Mouse (Mus musculus) midbrain, embryonic 15.5 days (tissue): Measurements from ENCODE around the gene Nfia. TPM values are rescaled to one million over a fixed set of nuclear protein-coding genes. Genes with fewer than 3 reads are reported as not detected.

Experiments used
- ATAC-seq: fragments of 200-750 bp; cut with Nextera tagmentation; replicated peaks from 2 replicates; pipeline ENCODE4 v1.8.0; 2017; ENCODE audit warnings: moderate TSS enrichment
- H3K27ac ChIP-seq: fragments of 300-500 bp; sonication (generic); 2 replicates; pipeline ENCODE4 v1.5.1; 2015; ENCODE audit warnings: mild to moderate bottlenecking, inconsistent platforms
- H3K27me3 ChIP-seq: fragments of 300-500 bp; sonication (generic); replicated peaks from 2 replicates; pipeline ENCODE4 v1.6.1; 2015; ENCODE audit warnings: inconsistent platforms
- H3K36me3 ChIP-seq: fragments of 300-500 bp; sonication (generic); replicated peaks from 2 replicates; pipeline ENCODE4 v1.6.1; 2015; ENCODE audit warnings: inconsistent platforms
- H3K4me1 ChIP-seq: fragments of 300-500 bp; sonication (generic); 2 replicates; pipeline ENCODE4 v1.6.1; 2015; ENCODE audit warnings: inconsistent platforms
- H3K4me2 ChIP-seq: fragments of 300-500 bp; sonication (generic); 2 replicates; pipeline ENCODE4 v1.6.1; 2015; ENCODE audit warnings: inconsistent platforms, mild to moderate bottlenecking, moderate library complexity
- H3K4me3 ChIP-seq: fragments of 300-500 bp; sonication (generic); 2 replicates; pipeline ENCODE4 v1.5.1; 2015; ENCODE audit warnings: mild to moderate bottlenecking, inconsistent platforms
- H3K9ac ChIP-seq: fragments of 300-500 bp; sonication (generic); 2 replicates; pipeline ENCODE4 v1.6.1; 2015; ENCODE audit warnings: mild to moderate bottlenecking, inconsistent platforms
- H3K9me3 ChIP-seq: fragments of 300-500 bp; sonication (generic); 2 replicates; pipeline ENCODE4 v1.6.1; 2016; ENCODE audit warnings: inconsistent platforms
- WGBS: fragments of 180-500 bp; shearing (Covaris S2); methylation state at CpG from one replicate; pipeline ENCODE4 v1.1.7; 2015; ENCODE audit warnings: mixed read lengths; 5-methylcytosine and 5-hydroxymethylcytosine counted together
- polyA plus RNA-seq: library from polyadenylated mRNA; unstranded; fragments of >200 nt; fragmentation: Nextera tagmentation; extraction: Ambion mirVana; gene quantifications from 2 replicates; pipeline ENCODE4 v1.2.1, GENCODE M21; 2015

The Nfia gene
- polyA plus RNA-seq, 1 experiment from 2014 or later = 26.5 TPM

DNA sequence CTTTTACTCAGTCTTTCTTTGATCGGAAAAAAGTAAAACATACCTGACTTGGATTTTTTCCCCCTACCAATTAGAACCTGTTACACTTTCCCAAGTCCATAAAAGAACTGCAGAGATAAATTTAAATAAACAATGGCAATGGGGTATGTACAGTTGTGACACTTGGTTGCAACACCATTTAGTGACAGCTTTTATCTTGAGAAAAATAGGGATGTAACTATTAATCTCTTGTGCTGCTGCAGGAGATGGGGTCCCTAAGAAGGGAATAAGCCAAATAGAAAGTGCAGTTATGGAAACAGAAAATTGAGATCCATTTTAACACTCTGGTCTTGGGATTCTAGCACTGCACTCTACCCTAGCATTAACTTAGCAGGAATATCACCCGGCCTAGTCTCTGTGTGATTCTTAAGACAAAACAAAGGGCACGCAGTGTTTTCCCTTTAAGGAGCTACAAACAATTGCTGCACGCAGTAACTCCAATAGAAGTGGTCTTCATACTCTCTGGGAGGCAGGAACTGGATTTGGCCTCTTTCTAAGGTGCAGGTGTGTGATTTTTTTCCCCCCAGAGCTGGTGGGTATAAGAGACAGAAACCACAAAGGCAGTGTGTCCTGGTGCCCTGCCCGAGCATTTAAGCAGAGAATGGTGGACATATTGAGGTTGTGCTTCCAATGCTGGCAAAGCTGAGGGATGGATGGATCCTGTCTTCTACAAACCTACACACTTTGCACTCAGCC, 20.1 kb upstream of the Nfia start:
- no peak for ATAC-seq
- Histone ChIP-seq H3K9me3 (no peaks in the 10 kb centered on the region), H3K4me2 (peak overlapping the region; percentile 60), H3K9ac (no peak overlapping the region), H3K27ac (no peak overlapping the region), H3K4me1 (peaks cover 19% of the 10 kb centered on the region), H3K27me3 (peaks cover 68% of the 10 kb centered on the region), H3K36me3 (no peaks in the 10 kb centered on the region), H3K4me3 (peak overlapping the region; percentile 32; the same call in 1 of the 2 replicates)
- WGBS = 24% methylated on average over 5 of the region's 5 CpGs

DNA sequence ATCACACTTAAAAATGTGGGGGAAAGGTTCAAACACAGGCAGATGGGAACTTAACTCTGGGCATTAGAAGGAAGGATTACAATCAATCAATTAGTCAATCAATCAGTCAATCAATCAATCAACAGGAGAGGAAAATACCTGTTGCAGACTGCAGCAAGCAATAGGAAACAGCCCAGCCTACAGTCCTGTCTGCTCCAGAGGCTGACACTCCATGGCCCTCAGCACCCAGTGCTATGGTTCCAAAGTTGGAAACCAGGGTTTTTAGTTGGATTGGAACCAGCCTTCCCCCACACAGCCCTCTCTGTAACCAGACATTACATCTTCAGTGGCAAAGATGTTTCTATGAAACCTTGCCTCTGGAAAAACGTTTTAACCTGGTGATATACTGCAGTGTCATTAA, 19.0 kb upstream of the Nfia start:
- Histone ChIP-seq H3K4me3 (no peak overlapping the region), H3K9ac (no peak overlapping the region), H3K27ac (no peak overlapping the region), H3K36me3 (no peaks in the 10 kb centered on the region), H3K4me1 (peaks cover 23% of the 10 kb centered on the region), H3K9me3 (no peaks in the 10 kb centered on the region), H3K27me3 (peaks cover 68% of the 10 kb centered on the region), H3K4me2 (no peak overlapping the region)
- no peak for ATAC-seq
- 16% methylated on average over 1 of the region's 1 CpGs for WGBS

DNA sequence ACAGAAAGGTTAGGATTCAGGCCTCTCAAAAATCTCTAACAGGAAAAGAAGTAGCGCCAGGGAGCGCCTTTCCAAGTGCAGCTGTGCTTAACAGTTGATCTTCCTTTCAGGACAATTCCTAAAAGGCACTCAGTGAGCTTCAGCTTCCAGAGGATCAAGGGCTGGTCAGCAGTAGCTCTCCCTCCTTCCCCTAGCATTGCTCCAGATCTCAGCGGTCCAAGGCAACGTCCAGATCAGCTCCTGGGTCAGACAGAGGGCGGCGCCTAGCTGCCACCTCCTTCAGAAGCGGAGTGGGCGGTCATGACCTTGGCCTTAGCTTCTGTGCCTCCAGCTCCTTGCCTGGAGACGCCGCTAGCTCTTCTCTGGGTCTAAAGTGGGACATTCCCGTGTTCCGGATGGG, 18.3 kb upstream of the Nfia start:
- Histone ChIP-seq H3K4me3 (no peak overlapping the region), H3K4me1 (peaks cover 27% of the 10 kb centered on the region), H3K9ac (no peak overlapping the region), H3K27ac (no peak overlapping the region), H3K27me3 (peaks cover 72% of the 10 kb centered on the region), H3K9me3 (no peaks in the 10 kb centered on the region), H3K36me3 (no peaks in the 10 kb centered on the region), H3K4me2 (no peak overlapping the region)
- no peak for ATAC-seq
- 20% methylated on average over 12 of the region's 12 CpGs for WGBS

DNA sequence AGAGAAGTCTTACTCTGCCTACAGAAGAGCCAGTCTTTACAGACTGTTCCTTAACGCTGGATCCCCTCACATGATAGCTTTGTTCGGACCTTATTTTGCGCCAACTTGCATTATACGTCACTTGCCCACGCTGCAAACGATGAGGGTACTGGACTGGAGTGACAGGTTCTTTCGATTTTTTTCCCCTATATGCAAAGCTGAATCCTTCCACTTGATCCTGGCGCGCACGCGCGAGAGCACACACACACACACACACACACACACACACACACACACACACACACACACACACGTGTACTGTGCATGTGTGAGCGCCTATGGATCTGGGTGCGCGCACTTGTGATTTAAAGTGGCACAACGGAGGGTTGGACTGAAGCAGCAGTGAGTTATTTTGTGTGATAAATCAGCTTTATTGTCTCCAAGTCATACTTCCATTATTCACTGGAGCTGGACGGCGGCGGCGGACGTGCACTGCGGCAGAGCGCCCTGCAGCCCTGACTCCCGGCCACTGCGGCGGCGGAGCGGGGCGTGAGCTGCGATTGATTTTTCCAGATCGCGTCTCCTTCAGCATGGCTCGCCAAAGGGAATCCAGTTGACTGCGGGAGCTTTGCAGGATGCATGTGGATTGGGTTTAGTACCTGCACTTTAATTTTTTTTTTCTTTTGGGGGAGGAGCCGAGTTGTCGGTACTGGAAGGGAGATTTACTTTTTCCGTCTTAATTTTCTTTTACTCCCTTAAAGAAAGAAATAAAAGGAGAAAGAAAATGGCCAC, 15.1 kb upstream of the Nfia start:
- no peaks in the 10 kb centered on the region for H3K9me3 ChIP-seq
- peaks cover 45% of the 10 kb centered on the region for H3K27me3 ChIP-seq
- H3K36me3 ChIP-seq = no peaks in the 10 kb centered on the region
- under 1% methylated on average over 38 of the region's 38 CpGs for WGBS
- peak overlapping the region; percentile 63 for H3K4me2 ChIP-seq
- peak; percentile 91 for ATAC-seq
- H3K9ac ChIP-seq = peak overlapping the region; percentile 58
- H3K4me1 ChIP-seq = peaks cover 13% of the 10 kb centered on the region
- H3K27ac ChIP-seq = peak overlapping the region; percentile 65
- peak overlapping the region; percentile 53 for H3K4me3 ChIP-seq

DNA sequence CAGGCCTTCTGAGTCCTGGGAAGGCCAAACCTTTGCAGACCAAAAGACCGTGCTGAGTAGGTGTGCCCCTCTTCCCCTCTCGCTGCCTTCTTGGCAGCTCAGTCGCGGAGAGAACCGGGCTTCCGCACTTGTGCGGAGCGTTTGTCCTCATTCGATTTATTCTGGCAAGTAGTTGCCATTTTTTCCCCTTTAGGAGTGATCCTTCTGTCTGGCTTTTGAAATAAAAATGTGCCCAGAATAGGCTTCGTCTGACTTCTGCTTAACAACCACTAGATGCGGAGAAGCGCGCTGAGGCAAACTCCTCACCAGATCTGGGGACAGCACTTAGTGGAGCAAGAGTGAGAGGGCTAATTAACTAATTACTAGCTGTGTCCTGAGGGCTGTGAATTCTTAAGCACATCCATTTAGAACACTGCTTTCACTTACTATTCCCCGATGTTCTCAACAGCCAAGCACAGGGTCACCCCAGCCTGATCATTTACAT, 14.5 kb upstream of the Nfia start:
- Histone ChIP-seq H3K9me3 (no peaks in the 10 kb centered on the region), H3K36me3 (no peaks in the 10 kb centered on the region), H3K4me1 (peaks cover 13% of the 10 kb centered on the region), H3K27ac (peak overlapping the region; percentile 65), H3K4me3 (peak overlapping the region; percentile 53), H3K27me3 (peaks cover 38% of the 10 kb centered on the region), H3K9ac (peak overlapping the region; percentile 58), H3K4me2 (peak overlapping the region; percentile 63)
- peak; percentile 80 for ATAC-seq
- WGBS = under 1% methylated on average over 14 of the region's 14 CpGs

DNA sequence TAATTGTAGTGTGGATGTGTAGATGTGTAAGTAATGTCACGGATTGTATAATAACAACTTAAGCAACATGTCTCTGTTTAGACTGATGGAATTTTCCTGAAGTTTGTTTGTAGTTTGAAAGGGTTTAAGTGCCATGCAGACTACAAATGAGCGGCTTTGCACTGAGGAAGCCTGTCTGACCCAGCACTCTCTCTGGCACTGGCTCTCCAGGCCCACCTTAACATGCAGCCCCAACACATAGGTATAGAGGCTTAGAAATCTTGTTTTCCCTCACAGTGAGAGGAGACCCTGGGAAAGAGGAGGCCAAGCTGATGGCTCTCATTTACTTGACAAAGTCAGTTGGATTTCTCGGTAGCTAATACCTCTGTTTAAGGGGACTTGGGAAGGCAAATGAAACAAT, 13.9 kb upstream of the Nfia start:
- Histone ChIP-seq H3K27ac (peak overlapping the region; percentile 65), H3K9ac (no peak overlapping the region), H3K9me3 (no peaks in the 10 kb centered on the region), H3K4me3 (peak overlapping the region; percentile 53; the same call in 1 of the 2 replicates), H3K4me2 (peak overlapping the region; percentile 63), H3K36me3 (no peaks in the 10 kb centered on the region), H3K27me3 (peaks cover 32% of the 10 kb centered on the region), H3K4me1 (peaks cover 13% of the 10 kb centered on the region)
- WGBS = 30% methylated on average over 3 of the region's 3 CpGs
- ATAC-seq = no peak

DNA sequence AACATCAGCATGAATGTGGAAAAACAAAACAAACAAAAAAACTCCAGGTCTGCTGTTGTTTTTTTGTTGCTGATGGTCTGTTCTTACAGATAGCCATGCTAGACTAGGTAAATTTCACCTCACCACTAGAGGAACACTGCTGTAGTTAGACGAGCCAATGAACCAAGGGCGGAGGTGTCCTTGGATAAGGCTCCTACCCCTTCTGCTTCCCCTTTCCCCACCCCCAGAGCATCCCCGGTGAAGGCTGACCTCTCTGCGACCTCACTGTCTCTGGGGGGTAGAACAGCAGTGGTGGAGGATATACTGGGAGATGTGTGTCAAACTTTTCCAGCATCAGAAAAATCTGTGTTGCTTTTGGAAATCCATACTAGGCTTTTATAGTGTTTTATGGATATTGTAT, 7.9 kb upstream of the Nfia start:
- no peak overlapping the region for H3K4me3 ChIP-seq
- no peak overlapping the region for H3K9ac ChIP-seq
- no peak for ATAC-seq
- H3K36me3 ChIP-seq = no peaks in the 10 kb centered on the region
- H3K4me1 ChIP-seq = no peaks in the 10 kb centered on the region
- H3K27me3 ChIP-seq = no peaks in the 10 kb centered on the region; the same call in 1 of the 2 replicates
- no peaks in the 10 kb centered on the region for H3K9me3 ChIP-seq
- H3K27ac ChIP-seq = no peak overlapping the region
- H3K4me2 ChIP-seq = no peak overlapping the region
- 40% methylated on average over 4 of the region's 4 CpGs for WGBS

DNA sequence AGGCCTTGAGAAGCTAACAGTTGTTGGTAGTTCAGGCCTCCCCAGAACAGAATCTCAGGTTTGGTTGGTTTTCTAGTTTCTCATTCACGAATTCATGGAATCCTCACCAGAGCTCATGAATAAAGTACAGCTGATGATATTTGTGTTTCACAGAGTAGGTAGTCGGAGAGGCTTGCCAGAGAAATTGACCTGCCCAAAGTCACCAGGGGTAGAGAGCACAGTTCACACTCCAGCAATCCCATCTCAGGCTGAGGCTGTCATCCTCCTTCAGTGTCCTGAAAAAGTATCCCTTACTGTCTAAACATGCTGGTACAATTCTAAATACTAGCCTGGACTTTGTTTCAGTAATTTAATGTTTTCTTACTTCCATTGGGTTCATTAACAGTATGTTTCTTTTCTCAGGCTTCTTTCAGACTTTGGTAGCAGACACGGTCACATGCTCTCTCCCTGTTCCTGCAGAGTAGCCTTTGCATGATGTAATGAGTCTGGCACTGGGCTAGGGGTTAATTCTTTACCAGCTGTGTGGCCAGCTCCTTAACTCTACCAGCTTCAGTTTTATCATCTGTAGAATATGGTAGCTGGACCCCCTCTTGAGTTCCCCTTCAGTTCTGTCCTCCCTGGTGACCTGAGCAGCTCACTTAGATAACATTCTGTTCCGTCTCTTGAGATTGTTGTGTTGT, 7.1 kb upstream of the Nfia start:
- H3K4me1 ChIP-seq = no peaks in the 10 kb centered on the region
- H3K27me3 ChIP-seq = no peaks in the 10 kb centered on the region
- H3K9ac ChIP-seq = no peak overlapping the region
- no peaks in the 10 kb centered on the region for H3K36me3 ChIP-seq
- no peak for ATAC-seq
- WGBS = 78% methylated on average over 4 of the region's 4 CpGs
- no peak overlapping the region for H3K4me3 ChIP-seq
- H3K27ac ChIP-seq = no peak overlapping the region
- no peak overlapping the region for H3K4me2 ChIP-seq
- no peaks in the 10 kb centered on the region for H3K9me3 ChIP-seq

DNA sequence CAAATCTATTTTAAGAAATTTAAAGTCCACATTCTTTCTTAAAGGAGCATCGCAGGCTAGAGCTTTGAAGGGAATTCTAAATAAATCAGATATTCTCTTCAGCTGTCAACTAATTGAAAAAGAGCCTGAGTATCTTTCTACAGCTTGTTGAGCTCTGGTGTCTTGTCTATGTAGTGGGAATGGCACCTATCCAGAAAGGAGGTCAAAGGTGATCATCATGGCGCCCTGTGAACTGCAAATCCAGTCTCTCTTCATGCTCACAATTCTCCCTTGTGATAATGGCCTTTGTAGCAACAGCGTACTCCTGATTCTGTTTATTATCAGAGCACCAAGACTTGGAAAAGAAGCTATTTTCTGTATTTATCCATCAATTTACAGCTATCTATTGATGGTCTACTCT, 6.4 kb upstream of the Nfia start:
- H3K27ac ChIP-seq = no peak overlapping the region
- H3K9me3 ChIP-seq = no peaks in the 10 kb centered on the region
- no peak for ATAC-seq
- no peak overlapping the region for H3K4me2 ChIP-seq
- H3K4me3 ChIP-seq = no peak overlapping the region
- no peak overlapping the region for H3K9ac ChIP-seq
- no peaks in the 10 kb centered on the region for H3K36me3 ChIP-seq
- WGBS = 83% methylated on average over 3 of the region's 3 CpGs
- H3K27me3 ChIP-seq = no peaks in the 10 kb centered on the region
- no peaks in the 10 kb centered on the region for H3K4me1 ChIP-seq

DNA sequence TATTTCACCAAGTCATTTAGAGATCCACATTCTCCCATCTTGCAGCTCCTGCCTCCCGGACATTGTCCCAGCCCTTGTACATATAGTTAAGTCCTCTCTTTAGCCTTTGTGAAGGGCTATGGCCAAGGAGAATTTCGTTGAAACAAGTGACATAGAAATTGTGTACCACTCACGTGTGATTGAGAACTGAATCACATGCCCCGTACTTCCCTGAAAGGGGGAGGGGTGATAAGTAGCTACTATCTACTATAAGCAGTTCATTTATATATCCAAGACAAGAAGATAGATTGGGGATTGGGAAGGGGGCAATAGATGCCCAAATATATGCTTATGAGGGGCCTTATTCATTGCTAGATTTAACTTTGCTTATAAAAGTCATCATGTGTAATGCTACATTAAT, 5.5 kb upstream of the Nfia start:
- Histone ChIP-seq H3K9ac (no peak overlapping the region), H3K36me3 (no peaks in the 10 kb centered on the region), H3K4me2 (no peak overlapping the region), H3K27ac (no peak overlapping the region), H3K4me1 (peaks cover 5% of the 10 kb centered on the region; the same call in 1 of the 2 replicates), H3K27me3 (no peaks in the 10 kb centered on the region), H3K4me3 (no peak overlapping the region), H3K9me3 (no peaks in the 10 kb centered on the region)
- 76% methylated on average over 4 of the region's 4 CpGs for WGBS
- no peak for ATAC-seq

DNA sequence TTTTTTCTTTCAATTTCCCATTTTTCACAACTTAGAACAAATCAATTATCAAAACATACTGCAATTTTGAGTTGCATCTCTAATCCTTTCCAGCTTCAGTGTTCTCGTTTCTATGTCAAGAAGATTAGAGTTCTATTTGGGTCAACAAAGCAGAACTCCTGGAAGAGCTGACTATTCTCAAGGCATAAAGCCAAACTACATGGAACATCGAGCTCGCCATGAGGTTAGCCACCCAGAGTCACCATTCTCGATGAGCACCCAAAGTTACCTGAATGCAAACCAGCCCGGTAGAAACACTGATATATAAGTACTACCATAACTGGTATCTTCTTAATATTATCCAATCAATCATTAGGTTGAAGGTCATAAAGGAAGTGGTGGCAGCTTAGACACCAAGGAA, 5.0 kb upstream of the Nfia start:
- H3K27ac ChIP-seq = no peak overlapping the region
- peaks cover 5% of the 10 kb centered on the region; the same call in 1 of the 2 replicates for H3K4me1 ChIP-seq
- H3K4me3 ChIP-seq = no peak overlapping the region
- ATAC-seq = no peak
- H3K9me3 ChIP-seq = no peaks in the 10 kb centered on the region
- no peak overlapping the region for H3K4me2 ChIP-seq
- WGBS = 94% methylated on average over 5 of the region's 5 CpGs
- no peaks in the 10 kb centered on the region for H3K36me3 ChIP-seq
- H3K27me3 ChIP-seq = no peaks in the 10 kb centered on the region
- no peak overlapping the region for H3K9ac ChIP-seq

DNA sequence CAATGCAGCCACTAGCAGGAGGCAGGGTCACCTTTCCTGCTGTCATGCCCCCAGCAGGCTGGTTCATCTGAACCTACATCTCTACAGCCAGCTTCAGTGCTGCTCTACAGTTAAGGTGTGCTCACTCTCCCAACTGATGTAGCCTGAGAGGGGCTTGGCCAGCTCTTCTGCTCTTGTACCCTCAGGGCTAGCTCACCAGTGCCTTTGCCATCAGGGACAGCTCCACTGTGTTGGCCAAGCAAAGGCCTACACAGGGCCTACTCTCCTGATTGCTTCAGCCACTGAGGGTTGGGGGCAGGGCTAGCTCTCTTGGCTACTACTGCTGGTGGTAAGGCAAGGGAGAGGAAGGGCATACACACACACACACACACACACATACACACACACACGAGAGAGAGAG, 2.7 kb upstream of the Nfia start:
- H3K27me3 ChIP-seq = peaks cover 4% of the 10 kb centered on the region
- no peak for ATAC-seq
- no peak overlapping the region for H3K9ac ChIP-seq
- H3K36me3 ChIP-seq = no peaks in the 10 kb centered on the region
- no peak overlapping the region for H3K27ac ChIP-seq
- no CpG with 5 or more reads among the region's 1 CpGs for WGBS
- H3K4me2 ChIP-seq = no peak overlapping the region
- H3K4me1 ChIP-seq = peaks cover 13% of the 10 kb centered on the region
- H3K4me3 ChIP-seq = no peak overlapping the region
- H3K9me3 ChIP-seq = no peaks in the 10 kb centered on the region
